Mouse (Mus musculus): Measurements from ENCODE around the gene Map4k3. TPM values are rescaled to one million over a fixed set of nuclear protein-coding genes. Genes with fewer than 3 reads are reported as not detected.

Map4k3 gene
- total and polyA plus RNA-seq, 3 experiments = 3.2 to 4.1 TPM; not detected in 1

DNA sequence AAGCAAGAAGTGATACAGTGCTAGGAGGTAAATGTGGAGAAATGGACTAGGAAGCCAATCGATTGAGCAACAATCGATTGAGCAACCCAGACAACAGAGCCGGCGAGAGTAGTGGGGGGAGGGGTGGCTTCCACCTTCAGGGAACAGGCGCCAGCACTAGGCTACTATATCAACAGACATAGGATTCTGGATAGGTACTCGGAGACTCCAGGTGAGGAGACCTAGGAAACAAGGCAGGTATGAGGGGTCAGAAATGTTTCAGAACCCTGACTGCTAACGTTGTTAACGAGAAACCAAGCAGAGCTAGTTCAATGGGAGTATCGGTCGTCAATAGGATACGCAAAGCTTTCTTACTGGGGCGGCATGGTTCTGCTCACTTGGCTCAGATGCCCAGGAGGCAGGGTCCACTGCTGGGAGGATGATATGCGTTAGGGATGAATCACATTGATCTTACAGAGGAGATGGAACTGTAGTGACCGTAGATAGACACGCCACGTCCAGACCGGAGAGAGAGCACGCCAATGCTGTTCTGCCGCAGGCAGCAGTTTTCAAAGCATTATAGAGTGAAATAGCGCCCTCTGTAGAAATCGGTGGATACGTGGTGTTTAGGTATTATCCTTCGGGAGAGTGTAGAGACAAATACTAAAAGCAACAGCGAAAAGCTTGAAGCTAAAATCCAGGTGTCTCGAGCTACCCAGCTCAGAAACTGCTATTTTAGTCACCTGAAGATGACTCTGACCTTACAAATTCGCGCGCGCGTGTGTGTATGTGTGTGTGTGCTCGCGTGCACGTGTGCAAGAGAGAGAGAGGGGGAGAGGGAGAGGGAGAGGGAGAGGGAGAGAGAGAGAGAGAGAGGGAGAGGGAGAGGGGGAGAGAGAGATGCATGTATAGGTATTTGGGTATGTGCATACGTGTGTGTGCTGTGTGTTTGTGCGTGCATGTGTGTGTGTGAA, 174.7 kb downstream of the Map4k3 start (continued):
- TF ChIP-seq MAZ (IDR thresholded peaks at IDR 0.05; ENCODE audit: low read depth, low read length) = peak; percentile 52; the same call in 1 of the 2 replicates
- TF ChIP-seq ZC3H11A (IDR thresholded peaks at IDR 0.05; ENCODE audit: low read depth, low read length) = peak; percentile 89
- no peak for TF ChIP-seq E2F4 (IDR thresholded peaks at IDR 0.05; ENCODE audit: borderline replicate concordance, low read depth, low read length)
- 0 out of 2 replicates have a peak, but pooled peaks have one; percentile 7 for TF ChIP-seq ELF1 (IDR thresholded peaks at IDR 0.05; ENCODE audit: low read depth, low read length)

DNA sequence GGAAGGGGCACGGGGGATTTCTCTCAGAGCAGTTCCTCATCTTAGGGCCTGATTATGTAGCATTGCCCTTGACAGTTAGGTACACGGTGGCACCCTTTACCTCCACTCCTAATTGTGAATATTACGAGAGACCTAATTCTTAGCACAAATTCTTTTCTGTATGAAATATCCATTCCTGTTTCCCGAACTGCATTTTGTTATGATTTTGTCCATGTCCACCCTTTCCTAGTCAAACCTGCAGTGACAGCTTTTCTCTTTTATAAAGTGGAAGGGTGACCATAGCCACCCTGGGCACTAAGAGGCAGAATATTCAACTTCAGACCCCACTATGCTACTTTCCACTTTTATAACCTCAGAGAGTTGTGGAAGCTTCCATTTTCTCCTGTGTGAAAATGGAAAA, 175.6 kb downstream of the Map4k3 start:
- peak overlapping the region; percentile 26; the same call in 1 of the 2 replicates for H3K27ac ChIP-seq (ENCODE audit: control insufficient read depth, low read depth, low read length)

DNA sequence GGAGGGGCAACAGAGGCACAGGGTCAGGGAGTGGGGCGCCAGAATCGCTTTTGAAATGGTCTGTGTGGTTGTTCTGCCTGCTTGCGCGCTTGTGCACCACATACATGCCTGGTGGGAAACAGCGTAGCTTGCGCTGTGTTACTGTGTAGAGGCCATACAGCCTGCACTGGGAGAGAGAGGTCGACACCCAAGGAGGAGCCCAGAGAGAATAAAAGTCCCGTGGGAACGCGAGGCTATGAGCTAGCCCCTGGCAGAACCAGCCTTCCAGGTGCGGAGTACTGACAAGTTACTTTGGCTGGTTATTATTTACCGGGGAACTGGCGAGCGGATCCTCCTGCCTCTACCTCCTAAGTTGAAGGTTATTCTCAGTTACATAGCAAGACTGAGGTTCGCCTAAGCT, 177.3 kb downstream of the Map4k3 start:
- H3K79me2 ChIP-seq (ENCODE audit: control insufficient read depth, insufficient read depth, low read length, poor library complexity) = no peaks in the 10 kb centered on the region; the same call in 1 of the 2 replicates

More for the DNA sequence above, 175.6 kb downstream of the Map4k3 start:
- Histone ChIP-seq H3K36me3 (ENCODE audit: control insufficient read depth in 1 of 2, insufficient read depth in 2 of 2, low read length in 2 of 2) (peaks cover 0 to 3% of the 10 kb centered on the region in 2 experiments; a peak in 1 of 4 replicates), H3K4me1 (ENCODE audit: control insufficient read depth in 1 of 2, insufficient read depth in 2 of 2, low read length in 2 of 2) (peaks cover 2% of the 10 kb centered on the region in 2 experiments; a peak in 2 of 4 replicates), H3K79me2 (ENCODE audit: control insufficient read depth, insufficient read depth, low read length, poor library complexity) (no peaks in the 10 kb centered on the region; the same call in 1 of the 2 replicates), H3K4me3 (ENCODE audit: control insufficient read depth in 1 of 2, insufficient read depth in 1 of 2, low read depth in 2 of 2, low read length in 2 of 2) (peak overlapping the region; percentile 82 to 93), H3K9me3 (replicated peaks; ENCODE audit: insufficient read depth, low read length) (no peaks in the 10 kb centered on the region), H3K27me3 (ENCODE audit: control insufficient read depth in 1 of 2, insufficient read depth in 2 of 2, low read length in 2 of 2) (no peaks in the 10 kb centered on the region), H3K9ac (ENCODE audit: control insufficient read depth, low read depth, low read length, poor library complexity, severe bottlenecking) (peak overlapping the region; percentile 74)
- TF ChIP-seq NELFE (IDR thresholded peaks at IDR 0.05; ENCODE audit: low read depth, low read length) = 0 out of 2 replicates have a peak, but pooled peaks have one; percentile 18
- no peak for TF ChIP-seq CHD1 (IDR thresholded peaks at IDR 0.05; ENCODE audit: low read depth, low read length)
- no peak for DNase-seq (ENCODE audit: low read depth, low spot score)

More for the DNA sequence above, 177.3 kb downstream of the Map4k3 start:
- peaks cover 0 to 3% of the 10 kb centered on the region in 2 experiments; a peak in 1 of 4 replicates for H3K36me3 ChIP-seq (ENCODE audit: control insufficient read depth in 1 of 2, insufficient read depth in 2 of 2, low read length in 2 of 2)
- no peaks in the 10 kb centered on the region for H3K27me3 ChIP-seq (ENCODE audit: control insufficient read depth in 1 of 2, insufficient read depth in 2 of 2, low read length in 2 of 2)
- TF ChIP-seq ZC3H11A (IDR thresholded peaks at IDR 0.05; ENCODE audit: low read depth, low read length) = no peak
- TF ChIP-seq CHD1 (IDR thresholded peaks at IDR 0.05; ENCODE audit: low read depth, low read length) = no peak
- TF ChIP-seq RCOR1 (IDR thresholded peaks at IDR 0.05; ENCODE audit: low read depth, low read length) = no peak
- no peak for TF ChIP-seq MAX (IDR thresholded peaks at IDR 0.05; ENCODE audit: low read length)
- no peak for TF ChIP-seq TBP (IDR thresholded peaks at IDR 0.05; ENCODE audit: low read depth, low read length)
- TF ChIP-seq SMC3 (IDR thresholded peaks at IDR 0.05; ENCODE audit: low read depth, low read length) = no peak
- no peak for TF ChIP-seq CTCF (IDR thresholded peaks at IDR 0.05 in 2 of 3, conservative IDR thresholded peaks at IDR 0.05 in 1 of 3; ENCODE audit: control insufficient read depth in 1 of 3, insufficient read depth in 1 of 3, low read depth in 2 of 3, low read length in 3 of 3, poor library complexity in 1 of 3, severe bottlenecking in 1 of 3)
- no peak for TF ChIP-seq GABPA (IDR thresholded peaks at IDR 0.05; ENCODE audit: low read depth, low read length)
- no peak for TF ChIP-seq MEF2A (IDR thresholded peaks at IDR 0.05; ENCODE audit: extremely low read depth, insufficient replicate concordance, low read depth, low read length, poor library complexity, severe bottlenecking)
- TF ChIP-seq JUND (IDR thresholded peaks at IDR 0.05; ENCODE audit: low read depth, low read length) = no peak
- TF ChIP-seq BHLHE40 (IDR thresholded peaks at IDR 0.05; ENCODE audit: borderline replicate concordance, low read depth, low read length) = no peak
- no peak for TF ChIP-seq RAD21 (IDR thresholded peaks at IDR 0.05; ENCODE audit: low read depth, low read length)
- TF ChIP-seq GATA1 (IDR thresholded peaks at IDR 0.05; ENCODE audit: low read depth, low read length) = no peak
- no peak for TF ChIP-seq MAFK (IDR thresholded peaks at IDR 0.05; ENCODE audit: borderline replicate concordance, low read depth, low read length)
- TF ChIP-seq UBTF (IDR thresholded peaks at IDR 0.05; ENCODE audit: borderline replicate concordance, insufficient read depth, low read depth, low read length) = no peak
- no peak for TF ChIP-seq CHD2 (IDR thresholded peaks at IDR 0.05; ENCODE audit: low read length)
- TF ChIP-seq USF1 (IDR thresholded peaks at IDR 0.05; ENCODE audit: low read depth, low read length) = no peak
- no peak for TF ChIP-seq POLR2AphosphoS2 (IDR thresholded peaks at IDR 0.05; ENCODE audit: low read length)
- no peaks in the 10 kb centered on the region for H3K9me3 ChIP-seq (replicated peaks; ENCODE audit: insufficient read depth, low read length)
- no peak overlapping the region for H3K27ac ChIP-seq (ENCODE audit: control insufficient read depth, low read depth, low read length)
- peaks cover 2% of the 10 kb centered on the region in 2 experiments; a peak in 2 of 4 replicates for H3K4me1 ChIP-seq (ENCODE audit: control insufficient read depth in 1 of 2, insufficient read depth in 2 of 2, low read length in 2 of 2)
- no peak for DNase-seq (ENCODE audit: low read depth, low spot score)
- no peak overlapping the region for H3K9ac ChIP-seq (ENCODE audit: control insufficient read depth, low read depth, low read length, poor library complexity, severe bottlenecking)
- H3K4me3 ChIP-seq (ENCODE audit: control insufficient read depth in 1 of 2, insufficient read depth in 1 of 2, low read depth in 2 of 2, low read length in 2 of 2) = no peak overlapping the region
